Mouse (Mus musculus): ENCODE results near the gene Trio.

DNA sequence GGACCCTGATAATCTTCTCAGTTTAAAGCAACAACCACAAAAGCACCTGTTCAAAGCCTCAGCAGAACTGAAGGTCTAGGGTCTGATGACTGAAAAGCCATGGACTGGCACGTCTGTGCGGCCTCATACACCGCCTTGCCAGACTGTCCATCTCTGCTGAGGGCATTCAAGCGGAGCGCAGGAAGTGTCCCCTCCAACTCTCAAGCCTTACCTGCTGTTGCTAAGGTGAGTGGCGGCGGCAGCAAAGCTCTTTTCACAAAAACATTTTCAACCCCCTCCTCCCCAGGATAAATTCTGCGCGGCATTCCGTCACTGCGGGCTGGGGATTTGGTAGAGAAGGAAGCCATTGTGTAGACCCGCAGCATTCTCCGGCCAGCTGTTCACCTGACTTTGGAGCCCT, 30.8 kb downstream of the Trio start:
- no peak for TF ChIP-seq CTCF (IDR thresholded peaks at IDR 0.05; ENCODE audit: low read depth)
- TF ChIP-seq EP300 (IDR thresholded peaks at IDR 0.05; ENCODE audit: low read depth) = no peak

All from liver, postnatal 0 days (tissue).